22 mouse cellular contexts compared by ENCODE assay signal in the genomic region with DNA sequence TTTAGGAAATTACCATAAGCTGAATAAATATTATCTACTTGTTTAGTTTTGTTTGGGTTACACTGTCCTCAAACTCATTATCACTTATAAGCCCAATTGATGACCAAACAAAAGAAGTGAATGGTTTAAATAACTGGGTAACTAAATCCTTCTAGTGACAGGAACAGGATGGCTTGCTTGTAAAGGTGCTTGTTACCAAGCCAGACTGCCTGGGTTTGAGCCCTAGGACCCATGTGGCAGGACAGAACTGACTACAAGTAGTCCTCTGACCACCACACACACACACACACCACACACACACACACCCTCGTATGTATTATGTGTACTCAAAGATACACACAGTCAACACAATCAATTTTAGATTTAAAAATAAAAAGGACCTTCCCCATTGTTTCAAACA. TPM values are rescaled to one million over a fixed set of nuclear protein-coding genes. Genes with fewer than 3 reads are reported as not detected.
DNase-seq lines count a peak whose midpoint lies in the region; ATAC-seq and TF ChIP-seq lines count a peak whose summit lies in the region.
"Had no signal": no experiment of that assay in that cellular context is flagged by ENCODE, and none has a peak within 500 bp of the region (broad histone marks: within the 10 kb centered on the region; RNA-seq: fewer than 3 reads in every experiment).

No protein-coding gene starts in this region.

- DNase-seq in forebrain, postnatal 0 days, result no peak
- DNase-seq in midbrain, embryonic 10.5 days (ENCODE audit: low spot score), result no peak
- DNase-seq in midbrain, postnatal 0 days (ENCODE audit: low spot score), result no peak
- no peak for DNase-seq in midbrain, embryonic 14.5 days
- DNase-seq in B cell, adult 2 months, result no peak
- no peak for DNase-seq in frontal cortex, postnatal 25 days (ENCODE audit: low spot score in 2 of 2)
- DNase-seq: adrenal gland, postnatal 14 days; cerebellum, adult 8-10 months; gastrocnemius, postnatal 10 days; kidney, postnatal 36 days; layer of hippocampus, adult 9-11 months; left cerebral cortex, postnatal 4 days; right cerebral cortex, postnatal 14 days had no signal

- H3K36me3 ChIP-seq in forebrain, embryonic 13.5 days (ENCODE audit: poor library complexity, severe bottlenecking), result no peaks in the 10 kb centered on the region
- H3K36me3 ChIP-seq in forebrain, postnatal 0 days (ENCODE audit: insufficient read depth), result no peaks in the 10 kb centered on the region
- peaks cover 9% of the 10 kb centered on the region; the same call in 1 of the 2 replicates for H3K36me3 ChIP-seq in midbrain, embryonic 10.5 days
- no peaks in the 10 kb centered on the region for H3K36me3 ChIP-seq in midbrain, postnatal 0 days (ENCODE audit: insufficient read depth, low read length)
- H3K36me3 ChIP-seq in hindbrain, embryonic 15.5 days, result no peaks in the 10 kb centered on the region
- 0 out of 2 replicates have a peak, but pooled peaks cover 2% of the 10 kb centered on the region for H3K36me3 ChIP-seq in midbrain, embryonic 14.5 days (ENCODE audit: control insufficient read depth, insufficient read depth, low read length)
- H3K36me3 ChIP-seq: embryonic facial prominence, embryonic 15.5 days; limb, embryonic 15.5 days; liver, embryonic 15.5 days had no signal

- no peak for ATAC-seq in forebrain, embryonic 13.5 days
- no peak for ATAC-seq in forebrain, postnatal 0 days
- ATAC-seq in midbrain, postnatal 0 days (ENCODE audit: low FRiP score), result no peak
- no peak for ATAC-seq in hindbrain, embryonic 15.5 days (ENCODE audit: low FRiP score, low read depth)
- ATAC-seq in midbrain, embryonic 14.5 days (ENCODE audit: low FRiP score, low TSS enrichment), result no peak
- ATAC-seq: intestine, postnatal 0 days; lung, postnatal 0 days had no signal

- H3K9me3 ChIP-seq in forebrain, embryonic 13.5 days (replicated peaks), result no peaks in the 10 kb centered on the region
- H3K9me3 ChIP-seq in forebrain, postnatal 0 days (ENCODE audit: low read length), result no peaks in the 10 kb centered on the region
- H3K9me3 ChIP-seq in midbrain, embryonic 10.5 days (replicated peaks), result no peaks in the 10 kb centered on the region
- H3K9me3 ChIP-seq in midbrain, postnatal 0 days (ENCODE audit: low read length), result no peaks in the 10 kb centered on the region
- H3K9me3 ChIP-seq in hindbrain, embryonic 15.5 days, result no peaks in the 10 kb centered on the region
- H3K9me3 ChIP-seq in midbrain, embryonic 14.5 days (ENCODE audit: control insufficient read depth, low read length), result no peaks in the 10 kb centered on the region
- H3K9me3 ChIP-seq: embryonic facial prominence, embryonic 15.5 days; limb, embryonic 15.5 days; liver, embryonic 15.5 days had no signal

- WGBS in forebrain, embryonic 13.5 days, result 56% methylated on average over 1 of the region's 1 CpGs
- 82% methylated on average over 1 of the region's 1 CpGs for WGBS in forebrain, postnatal 0 days
- 90% methylated on average over 1 of the region's 1 CpGs for WGBS in midbrain, embryonic 10.5 days
- WGBS in midbrain, postnatal 0 days, result 81% methylated on average over 1 of the region's 1 CpGs
- 88% methylated on average over 1 of the region's 1 CpGs for WGBS in hindbrain, embryonic 15.5 days
- 79% methylated on average over 1 of the region's 1 CpGs for WGBS in midbrain, embryonic 14.5 days

- peaks cover 44% of the 10 kb centered on the region for H3K4me1 ChIP-seq in forebrain, embryonic 13.5 days
- H3K4me1 ChIP-seq in forebrain, postnatal 0 days (ENCODE audit: insufficient read depth), result peaks cover 30% of the 10 kb centered on the region
- peaks cover 53% of the 10 kb centered on the region for H3K4me1 ChIP-seq in midbrain, embryonic 10.5 days
- H3K4me1 ChIP-seq in midbrain, postnatal 0 days (ENCODE audit: insufficient read depth, low read length), result peaks cover 20% of the 10 kb centered on the region
- H3K4me1 ChIP-seq in hindbrain, embryonic 15.5 days (replicated peaks), result peaks cover 36% of the 10 kb centered on the region
- peaks cover 35% of the 10 kb centered on the region for H3K4me1 ChIP-seq in midbrain, embryonic 14.5 days (ENCODE audit: control insufficient read depth, insufficient read depth, low read length)
- H3K4me1 ChIP-seq: liver, embryonic 15.5 days had no signal

- H3K27me3 ChIP-seq in forebrain, embryonic 13.5 days, result no peaks in the 10 kb centered on the region
- H3K27me3 ChIP-seq in forebrain, postnatal 0 days (ENCODE audit: insufficient read depth, low read length), result no peaks in the 10 kb centered on the region
- H3K27me3 ChIP-seq in midbrain, embryonic 10.5 days (ENCODE audit: low read depth, poor library complexity, severe bottlenecking), result no peaks in the 10 kb centered on the region
- no peaks in the 10 kb centered on the region for H3K27me3 ChIP-seq in midbrain, postnatal 0 days (ENCODE audit: insufficient read depth, low read length)
- no peaks in the 10 kb centered on the region for H3K27me3 ChIP-seq in hindbrain, embryonic 15.5 days
- no peaks in the 10 kb centered on the region for H3K27me3 ChIP-seq in midbrain, embryonic 14.5 days (ENCODE audit: control insufficient read depth, insufficient read depth, low read length)
- H3K27me3 ChIP-seq: embryonic facial prominence, embryonic 15.5 days; limb, embryonic 15.5 days had no signal

- no peak overlapping the region for H3K4me3 ChIP-seq in forebrain, embryonic 13.5 days
- H3K4me3 ChIP-seq in forebrain, postnatal 0 days (ENCODE audit: low read depth, low read length), result no peak overlapping the region
- no peak overlapping the region for H3K4me3 ChIP-seq in midbrain, embryonic 10.5 days
- no peak overlapping the region for H3K4me3 ChIP-seq in midbrain, postnatal 0 days (ENCODE audit: low read depth, low read length)
- H3K4me3 ChIP-seq in hindbrain, embryonic 15.5 days, result no peak overlapping the region
- H3K4me3 ChIP-seq in midbrain, embryonic 14.5 days (replicated peaks; ENCODE audit: low read depth, low read length), result no peak overlapping the region
- H3K4me3 ChIP-seq: embryonic facial prominence, embryonic 15.5 days; limb, embryonic 15.5 days; liver, embryonic 15.5 days had no signal

- no peak overlapping the region for H3K4me2 ChIP-seq in forebrain, embryonic 13.5 days
- H3K4me2 ChIP-seq in forebrain, postnatal 0 days (ENCODE audit: low read depth), result no peak overlapping the region
- no peak overlapping the region for H3K4me2 ChIP-seq in midbrain, postnatal 0 days (ENCODE audit: low read depth, low read length, poor library complexity, severe bottlenecking)
- H3K4me2 ChIP-seq in hindbrain, embryonic 15.5 days, result no peak overlapping the region
- H3K4me2 ChIP-seq in midbrain, embryonic 14.5 days (ENCODE audit: low read length), result no peak overlapping the region
- H3K4me2 ChIP-seq: embryonic facial prominence, embryonic 15.5 days; heart, embryonic 11.5 days; limb, embryonic 15.5 days; liver, embryonic 15.5 days had no signal

- H3K9ac ChIP-seq in forebrain, embryonic 13.5 days, result no peak overlapping the region
- no peak overlapping the region for H3K9ac ChIP-seq in forebrain, postnatal 0 days
- H3K9ac ChIP-seq in midbrain, postnatal 0 days (replicated peaks; ENCODE audit: low read length, poor library complexity, severe bottlenecking), result no peak overlapping the region
- no peak overlapping the region for H3K9ac ChIP-seq in hindbrain, embryonic 15.5 days
- no peak overlapping the region for H3K9ac ChIP-seq in midbrain, embryonic 14.5 days (replicated peaks; ENCODE audit: low read length)
- H3K9ac ChIP-seq: embryonic facial prominence, embryonic 15.5 days; limb, embryonic 15.5 days; liver, embryonic 15.5 days had no signal

- TF ChIP-seq CTCF in forebrain, postnatal 0 days (IDR thresholded peaks at IDR 0.05; ENCODE audit: low read depth), result no peak
- no peak for TF ChIP-seq CTCF in midbrain, postnatal 0 days (IDR thresholded peaks at IDR 0.05)

- H3K27ac ChIP-seq in forebrain, embryonic 13.5 days, result peak overlapping the region; percentile 94
- no peak overlapping the region for H3K27ac ChIP-seq in forebrain, postnatal 0 days (ENCODE audit: low read depth, low read length)
- H3K27ac ChIP-seq in midbrain, embryonic 10.5 days (replicated peaks), result peak overlapping the region; percentile 90; the same call in 1 of the 2 replicates
- no peak overlapping the region; the same call in 1 of the 2 replicates for H3K27ac ChIP-seq in midbrain, postnatal 0 days (ENCODE audit: low read depth, low read length)
- peak overlapping the region; percentile 96; the same call in 1 of the 2 replicates for H3K27ac ChIP-seq in hindbrain, embryonic 15.5 days (replicated peaks)
- peak overlapping the region; percentile 92; the same call in 1 of the 2 replicates for H3K27ac ChIP-seq in midbrain, embryonic 14.5 days (replicated peaks; ENCODE audit: low read depth, low read length)
- H3K27ac ChIP-seq: embryonic facial prominence, embryonic 15.5 days; limb, embryonic 15.5 days; liver, embryonic 15.5 days; macrophage had no signal

RNA-seq across cellular contexts. Expression of a gene that starts 8.6 kb away (rescaled TPM):
- 45.5 and 46.4 TPM in 2 replicates for polyA plus RNA-seq in forebrain, embryonic 13.5 days (2015; fragmentation: Nextera tagmentation; extraction: Ambion mirVana)
- 33.2 and 34.5 TPM in 2 replicates for total RNA-seq in forebrain, postnatal 0 days (2014; rRNA removed)
- 38.6 and 42.7 TPM in 2 replicates for polyA plus RNA-seq in forebrain, postnatal 0 days (2015; fragmentation: Nextera tagmentation; extraction: Ambion mirVana)
- 32.3 and 37.7 TPM in 2 replicates for polyA plus RNA-seq in midbrain, embryonic 10.5 days (2016; fragmentation: Nextera tagmentation; extraction: Ambion mirVana)
- 32.1 and 34.2 TPM in 2 replicates for total RNA-seq in midbrain, postnatal 0 days (2014; rRNA removed)
- polyA plus RNA-seq in midbrain, postnatal 0 days (2015; fragmentation: Nextera tagmentation; extraction: Ambion mirVana), result 38.5 and 41.6 TPM in 2 replicates
- 34.3 and 34.5 TPM in 2 replicates for polyA plus RNA-seq in hindbrain, embryonic 15.5 days (2015; fragmentation: Nextera tagmentation; extraction: Ambion mirVana)
- 43.0 and 46.7 TPM in 2 replicates for polyA plus RNA-seq in midbrain, embryonic 14.5 days (2014; fragmentation: Nextera tagmentation; extraction: Ambion mirVana)

RNA-seq across cellular contexts. Expression of a gene that starts 30.4 kb away (rescaled TPM):
- polyA plus RNA-seq in forebrain, embryonic 13.5 days (2015; fragmentation: Nextera tagmentation; extraction: Ambion mirVana), result 48.8 and 58.5 TPM in 2 replicates
- total RNA-seq in forebrain, postnatal 0 days (2014; rRNA removed), result 89.0 and 102 TPM in 2 replicates
- 36.0 and 44.0 TPM in 2 replicates for polyA plus RNA-seq in forebrain, postnatal 0 days (2015; fragmentation: Nextera tagmentation; extraction: Ambion mirVana)
- 15.5 and 20.9 TPM in 2 replicates for polyA plus RNA-seq in midbrain, embryonic 10.5 days (2016; fragmentation: Nextera tagmentation; extraction: Ambion mirVana)
- 48.5 and 58.8 TPM in 2 replicates for total RNA-seq in midbrain, postnatal 0 days (2014; rRNA removed)
- polyA plus RNA-seq in midbrain, postnatal 0 days (2015; fragmentation: Nextera tagmentation; extraction: Ambion mirVana), result 23.9 and 25.6 TPM in 2 replicates
- polyA plus RNA-seq in hindbrain, embryonic 15.5 days (2015; fragmentation: Nextera tagmentation; extraction: Ambion mirVana), result 17.0 and 21.8 TPM in 2 replicates
- polyA plus RNA-seq in midbrain, embryonic 14.5 days (2014; fragmentation: Nextera tagmentation; extraction: Ambion mirVana), result 29.9 TPM in 2 replicates

RNA-seq across cellular contexts. Expression of a gene that starts 59.8 kb away (rescaled TPM):
- polyA plus RNA-seq in forebrain, embryonic 13.5 days (2015; fragmentation: Nextera tagmentation; extraction: Ambion mirVana), result 2.5 and 2.6 TPM in 2 replicates
- total RNA-seq in forebrain, postnatal 0 days (2014; rRNA removed), result 5.2 and 7.9 TPM in 2 replicates
- polyA plus RNA-seq in forebrain, postnatal 0 days (2015; fragmentation: Nextera tagmentation; extraction: Ambion mirVana), result 1.6 and 2.6 TPM in 2 replicates
- 1.0 and 1.3 TPM in 2 replicates for polyA plus RNA-seq in midbrain, embryonic 10.5 days (2016; fragmentation: Nextera tagmentation; extraction: Ambion mirVana)
- total RNA-seq in midbrain, postnatal 0 days (2014; rRNA removed), result 7.0 and 10.0 TPM in 2 replicates
- 2.6 and 3.5 TPM in 2 replicates for polyA plus RNA-seq in midbrain, postnatal 0 days (2015; fragmentation: Nextera tagmentation; extraction: Ambion mirVana)
- 3.4 and 4.2 TPM in 2 replicates for polyA plus RNA-seq in hindbrain, embryonic 15.5 days (2015; fragmentation: Nextera tagmentation; extraction: Ambion mirVana)
- polyA plus RNA-seq in midbrain, embryonic 14.5 days (2014; fragmentation: Nextera tagmentation; extraction: Ambion mirVana), result 3.9 and 4.3 TPM in 2 replicates

Comparison
In these comparisons a context has a peak if more than half of its experiments do, and no peak if none do; other contexts are left out.
1. H3K27ac ChIP-seq: peak in forebrain, embryonic 13.5 days (single experiment), midbrain, embryonic 10.5 days (single experiment), hindbrain, embryonic 15.5 days (single experiment) and midbrain, embryonic 14.5 days (single experiment); none in forebrain, postnatal 0 days (single experiment) and midbrain, postnatal 0 days (single experiment).